Mouse (Mus musculus) layer of hippocampus, adult 2 months (tissue): ENCODE measurements around the gene Aars. TPM values are rescaled to one million over a fixed set of nuclear protein-coding genes. Genes with fewer than 3 reads are reported as not detected.
"Not testable (repeated sequence)": the region's sequence is repeated elsewhere in the genome, so short reads cannot be mapped to it uniquely, and the experiment has no call there.

Source experiments
- DNase-seq, 2 experiments: peaks; one replicate each; pipeline ENCODE4 v3.0.0; 2022; ENCODE audit warnings: low spot score in 2 of 2
- H3K27ac ChIP-seq: fragments of 200-600 bp; 2 replicates; pipeline ENCODE4 v1.8.1; 2022
- H3K4me3 ChIP-seq: fragments of 200-600 bp; 2 replicates; pipeline ENCODE4 v1.8.1; 2022; ENCODE audit warnings: mild to moderate bottlenecking
- CTCF ChIP-seq: fragments of 200-600 bp; conservative IDR thresholded peaks from 2 replicates; pipeline ENCODE4 v1.8.1; 2022; ENCODE audit warnings: antibody characterized with exemption, mild to moderate bottlenecking, moderate library complexity
- microRNA-seq, 2 experiments: library from miRNA; unstranded; fragments of <30 nt; microRNA quantifications; one replicate each; pipeline ENCODE4 v1.2.0; 2021
- total RNA-seq, 2 experiments: library from RNA; stranded (reverse); gene quantifications; 2 replicates each; pipeline ENCODE4 v1.2.3; 2021

Aars gene
- total RNA-seq, 2 experiments from 2014 or later: 79.5 to 86.3 TPM

DNA sequence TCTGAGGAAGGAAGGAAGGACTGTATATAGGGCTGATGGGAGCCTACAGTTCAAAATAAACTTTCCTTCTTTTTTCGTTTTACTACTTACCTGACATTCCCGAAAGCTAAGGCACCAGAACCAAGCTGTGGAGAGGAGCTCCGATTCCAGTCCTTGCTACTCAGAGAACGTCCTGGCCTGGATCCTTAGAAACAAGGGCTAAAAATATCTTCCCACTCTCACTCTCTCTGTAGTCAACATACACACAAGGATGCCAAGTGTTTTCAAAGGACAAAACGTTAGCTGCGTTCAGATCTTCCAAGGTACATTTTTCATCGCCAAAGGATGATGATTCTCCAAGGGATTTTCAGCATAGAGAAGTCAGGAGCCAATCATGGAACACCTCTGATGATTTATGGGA lies 58.8 kb downstream of the Aars start:
- Histone ChIP-seq H3K4me3 (no peak overlapping the region), H3K27ac (no peak overlapping the region)
- DNase-seq: no peak
- no peak for TF ChIP-seq CTCF

DNA sequence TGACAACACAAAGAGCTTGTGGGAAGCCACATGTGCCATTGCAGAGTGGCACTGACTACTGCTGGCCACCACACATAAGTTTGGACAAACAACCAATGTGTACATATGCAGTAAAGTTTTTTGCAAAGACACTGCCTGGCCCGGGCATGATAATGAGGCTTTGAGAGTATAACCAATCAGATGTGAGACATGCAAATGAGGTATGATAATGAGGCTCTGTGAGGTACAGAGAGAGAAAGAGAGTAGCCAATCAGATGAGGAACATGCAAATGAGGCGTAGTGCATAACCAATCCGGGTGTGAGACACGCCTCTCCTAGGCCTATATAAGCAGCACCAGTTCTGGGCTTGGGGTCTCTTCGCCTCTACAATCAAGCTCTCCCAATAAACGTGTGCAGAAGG lies 59.4 kb downstream of the Aars start, which contains the start of gene Clec18a:
TSS of gene Clec18a (minus strand) at position 101 of the 400 bp plus-strand sequence.
- not testable (repeated sequence) for DNase-seq, H3K4me3 ChIP-seq, H3K27ac ChIP-seq

DNA sequence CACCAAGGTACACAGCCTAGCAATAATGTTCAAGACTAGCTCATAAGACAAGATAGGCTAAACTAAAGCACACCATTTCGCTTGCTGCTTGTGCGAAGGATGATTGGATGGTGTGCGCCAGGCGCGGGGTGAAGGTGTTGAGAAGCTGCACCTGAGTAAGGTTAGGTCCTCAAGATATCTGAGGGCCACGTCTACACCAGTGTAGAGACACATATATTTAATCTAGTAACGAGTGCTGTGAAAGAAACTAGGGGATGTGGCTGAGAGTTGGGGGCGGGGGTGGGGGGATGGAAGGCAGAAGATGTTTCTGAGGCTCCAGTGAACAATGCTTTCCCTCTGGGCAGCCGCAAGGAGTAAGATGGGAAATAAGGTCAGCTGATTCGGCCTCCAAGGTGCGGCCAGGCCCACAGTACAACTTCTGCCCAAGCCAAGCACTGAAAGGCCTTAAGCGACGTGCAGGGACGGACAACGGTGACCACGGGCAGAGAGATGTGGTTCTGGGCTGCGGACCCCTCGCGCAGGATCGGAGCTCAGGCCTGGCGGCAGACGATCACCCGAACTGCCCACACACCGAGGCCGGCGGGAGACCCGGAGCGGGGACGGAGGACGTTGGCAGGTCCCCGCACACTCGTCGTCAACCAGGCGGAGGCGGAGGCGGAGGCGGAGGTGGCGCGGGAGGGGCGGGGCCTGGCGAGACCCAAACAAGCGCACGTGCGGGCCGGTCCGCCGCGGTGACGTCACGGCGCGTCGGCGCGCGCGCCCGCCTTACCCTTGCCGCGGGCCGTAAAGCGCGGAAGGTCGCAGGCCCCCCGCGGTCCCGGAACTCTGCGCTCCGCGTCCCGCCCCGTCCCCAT lies 61.1 kb downstream of the Aars start, which contains the start of gene Pdpr:
TSS of gene Pdpr (plus strand) at position 766 of the 854 bp plus-strand sequence.
- peak; percentile 90 for DNase-seq
- Histone ChIP-seq H3K27ac (peak within 1 kb of the TSS; percentile 98), H3K4me3 (peak within 1 kb of the TSS; percentile 92)
- no peak for TF ChIP-seq CTCF

DNA sequence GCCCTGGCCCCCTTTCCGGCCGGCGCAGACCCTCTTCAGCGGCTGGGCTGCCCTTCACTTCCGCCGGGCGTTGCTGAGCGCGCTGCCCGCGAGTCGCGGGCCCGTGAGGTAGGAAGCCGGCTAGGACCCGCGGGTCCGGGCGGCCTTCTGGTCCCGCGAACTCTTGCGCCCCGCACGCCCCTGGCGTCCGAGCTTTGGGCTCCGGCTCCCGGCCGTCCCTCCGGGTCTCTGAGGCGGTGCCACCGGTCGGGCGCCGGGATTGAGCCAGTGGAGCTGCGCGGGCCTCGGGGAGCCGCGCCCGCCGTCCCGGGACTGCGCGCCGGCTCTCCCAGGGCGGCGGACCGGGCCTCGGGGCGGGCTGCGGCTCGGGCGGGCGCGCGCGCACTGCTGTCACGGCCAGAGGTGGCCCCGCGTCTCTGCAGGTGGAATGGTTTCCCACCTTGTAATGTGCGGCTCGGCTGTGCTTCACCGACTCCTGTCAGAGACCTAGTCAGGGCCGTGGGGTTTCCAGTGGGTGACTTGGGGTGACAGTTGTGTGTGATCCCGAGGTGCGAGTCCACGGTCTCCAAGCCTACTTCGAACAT lies 61.9 kb downstream of the Aars start:
- DNase-seq: peak in 1 of 2 experiments; percentile 19
- Histone ChIP-seq H3K4me3 (peak overlapping the region; percentile 92), H3K27ac (peak overlapping the region; percentile 98; the same call in 1 of the 2 replicates)

Small RNA genes lying within 50 kb of the gene (microRNA-seq; reads per million reads assigned to microRNA genes)
- gene Gm24103 (0 reads per million in 2 experiments), gene Mir3473d (0 reads per million in 2 experiments)

Other genes starting within 250 kb of the Aars start
- gene Il34, start 227.2 kb upstream of the Aars start, total RNA-seq: 10 to 100 TPM; 64.7 to 71.5 TPM
- 10 to 100 TPM; 61.4 to 64.0 TPM for gene Cog4, start 186.5 kb upstream of the Aars start, total RNA-seq
- 10 to 100 TPM; 71.1 to 74.7 TPM for gene Sf3b3, start 186.4 kb upstream of the Aars start, total RNA-seq
- 10 to 100 TPM; 23.5 to 29.0 TPM for gene Fuk, start 130.7 kb upstream of the Aars start, total RNA-seq
- 100 to 1,000 TPM in 1 of 2 experiments, 10 to 100 TPM in 1; 95.1 to 104 TPM for gene St3gal2, start 113.2 kb upstream of the Aars start, total RNA-seq
- 10 to 100 TPM; 29.8 to 32.8 TPM for gene Ddx19a, start 35.3 kb upstream of the Aars start, total RNA-seq
- 10 to 100 TPM; 17.1 to 17.3 TPM for gene Ddx19b, start 1.4 kb upstream of the Aars start, total RNA-seq
- not detected for gene Exosc6, start 23.2 kb downstream of the Aars start, total RNA-seq
- gene Clec18a, start 59.3 kb downstream of the Aars start, total RNA-seq: 1 to 10 TPM; 1.3 to 1.5 TPM
- gene Pdpr, start 61.5 kb downstream of the Aars start, total RNA-seq: 10 to 100 TPM; 25.8 to 29.9 TPM
- 100 to 1,000 TPM; 141 to 142 TPM for gene Glg1, start 226.1 kb downstream of the Aars start, total RNA-seq